Mouse (Mus musculus): ENCODE results near the gene Des. TPM values are rescaled to one million over a fixed set of nuclear protein-coding genes. Genes with fewer than 3 reads are reported as not detected.

Des gene
- polyA plus RNA-seq (2015; fragmentation: Illumina TruSeq; extraction: RNeasy Lipid Tissue Mini Kit (QIAGEN cat#74804); ENCODE audit: low read depth, low replicate concordance) = 2.4 TPM

GRCm38 (mm10) chr1:75360112-75361031, at the start of gene Des:
TSS of gene Des (plus strand) at chr1:75360329.

DNA sequence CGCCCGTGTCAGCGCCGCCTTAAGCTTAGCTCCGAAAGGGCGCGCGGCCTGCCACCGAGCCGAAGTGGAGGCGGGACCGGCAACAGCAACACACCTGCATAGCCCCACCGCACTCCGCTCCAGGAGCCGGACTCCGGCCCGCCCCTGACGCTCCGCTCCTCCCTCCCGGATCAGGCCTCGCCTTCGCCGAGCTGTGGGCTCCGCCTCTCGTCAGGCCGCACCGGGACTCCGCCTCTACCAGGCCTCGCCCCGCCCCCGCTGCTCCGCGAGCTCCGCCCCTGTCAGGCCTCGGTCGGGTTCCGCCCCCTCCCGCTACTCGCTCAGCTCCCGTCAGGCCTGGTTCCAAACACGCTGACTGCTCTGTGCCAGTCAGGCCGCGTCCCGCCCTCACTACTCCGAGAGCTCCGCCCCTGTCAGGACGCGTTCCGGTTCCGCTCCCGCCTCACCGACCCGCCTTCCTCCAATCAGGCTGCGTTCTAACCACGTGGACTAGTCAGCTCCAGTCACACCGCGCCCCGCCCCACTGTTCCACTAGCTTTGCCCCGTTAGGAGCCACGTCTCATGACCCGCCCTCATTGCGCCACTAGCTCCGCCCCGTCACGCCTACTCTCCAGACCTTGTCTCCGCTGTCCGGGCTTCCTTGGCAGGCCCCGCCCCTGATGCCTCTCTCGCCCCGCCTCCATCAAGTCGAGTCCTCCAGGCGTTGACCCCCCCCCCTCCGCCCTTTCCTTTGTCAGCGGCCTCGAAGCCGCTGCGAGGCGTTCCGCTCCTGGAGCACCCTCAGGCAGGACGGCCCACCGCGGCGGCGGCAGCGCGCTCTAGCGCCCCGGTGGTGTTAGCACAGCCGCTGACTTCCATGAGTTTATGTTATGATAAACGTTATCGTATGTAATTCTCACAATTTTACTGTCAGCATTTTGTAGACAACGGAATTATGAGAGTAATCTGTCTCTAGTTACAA, 42.6 kb upstream of the Des start, which contains the start of gene Dnpep:
Dnpep (minus strand) TSS at position 750 of the 961 bp plus-strand sequence.

DNA sequence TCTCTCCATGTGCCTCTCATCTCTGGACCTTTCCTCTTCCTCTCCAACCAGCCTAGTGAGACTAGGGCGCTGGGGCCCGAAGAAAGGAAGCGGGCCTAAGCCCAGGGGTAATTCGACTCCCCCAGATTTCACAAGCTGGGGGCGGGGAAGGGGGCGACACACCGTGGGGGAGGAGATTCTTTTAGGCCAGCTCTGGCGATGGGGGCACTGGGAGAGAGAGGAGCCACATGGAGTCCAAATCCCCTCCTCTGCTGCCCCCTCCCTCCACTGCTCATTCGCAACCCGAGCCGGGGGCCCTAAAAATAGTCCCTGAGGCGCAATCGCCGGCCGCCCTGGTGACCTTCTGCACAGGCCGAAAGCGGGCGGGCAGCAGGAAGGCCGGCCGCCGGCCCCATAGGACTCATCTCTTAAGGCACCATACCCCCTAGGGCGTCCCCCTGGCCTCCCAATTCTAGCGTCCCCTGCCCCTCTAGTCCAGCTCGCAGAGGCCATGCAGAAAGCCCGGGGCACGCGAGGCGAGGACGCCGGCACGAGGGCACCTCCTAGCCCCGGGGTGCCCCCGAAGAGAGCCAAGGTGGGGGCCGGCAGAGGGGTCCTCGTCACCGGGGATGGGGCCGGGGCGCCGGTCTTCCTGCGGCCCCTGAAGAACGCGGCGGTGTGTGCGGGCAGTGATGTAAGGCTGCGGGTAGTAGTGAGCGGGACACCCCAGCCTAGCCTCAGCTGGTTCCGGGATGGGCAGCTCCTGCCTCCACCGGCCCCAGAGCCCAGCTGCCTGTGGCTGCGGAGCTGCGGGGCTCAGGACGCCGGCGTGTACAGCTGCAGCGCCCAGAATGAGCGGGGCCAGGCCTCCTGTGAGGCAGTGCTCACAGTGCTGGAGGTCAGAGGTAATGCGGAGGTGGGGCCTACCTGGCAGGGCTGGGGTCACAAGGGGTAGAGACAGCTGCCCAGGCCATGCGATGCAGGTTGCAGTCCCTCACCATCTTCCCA, 15.1 kb downstream of the Des start, which contains the start of gene Speg:
Speg (plus strand) TSS at position 348 of the 987 bp plus-strand sequence.

Other genes starting within 250 kb of the Des start
- gene Nhej1, start 235.1 kb upstream of the Des start, polyA plus RNA-seq (2015; fragmentation: Illumina TruSeq; extraction: RNeasy Lipid Tissue Mini Kit (QIAGEN cat#74804); ENCODE audit: low read depth, low replicate concordance) = 2.9 TPM
- gene Slc23a3, start 226.4 kb upstream of the Des start, polyA plus RNA-seq (2015; fragmentation: Illumina TruSeq; extraction: RNeasy Lipid Tissue Mini Kit (QIAGEN cat#74804); ENCODE audit: low read depth, low replicate concordance) = 1.2 TPM
- gene Cnppd1, start 217.6 kb upstream of the Des start, polyA plus RNA-seq (2015; fragmentation: Illumina TruSeq; extraction: RNeasy Lipid Tissue Mini Kit (QIAGEN cat#74804); ENCODE audit: low read depth, low replicate concordance) = 32.5 TPM
- 177 TPM for gene Retreg2, start 217.6 kb upstream of the Des start, polyA plus RNA-seq (2015; fragmentation: Illumina TruSeq; extraction: RNeasy Lipid Tissue Mini Kit (QIAGEN cat#74804); ENCODE audit: low read depth, low replicate concordance)
- 38.9 TPM for gene Zfand2b, start 191.7 kb upstream of the Des start, polyA plus RNA-seq (2015; fragmentation: Illumina TruSeq; extraction: RNeasy Lipid Tissue Mini Kit (QIAGEN cat#74804); ENCODE audit: low read depth, low replicate concordance)
- 16.0 TPM for gene Abcb6, start 179.9 kb upstream of the Des start, polyA plus RNA-seq (2015; fragmentation: Illumina TruSeq; extraction: RNeasy Lipid Tissue Mini Kit (QIAGEN cat#74804); ENCODE audit: low read depth, low replicate concordance)
- gene Ankzf1, start 168.2 kb upstream of the Des start, polyA plus RNA-seq (2015; fragmentation: Illumina TruSeq; extraction: RNeasy Lipid Tissue Mini Kit (QIAGEN cat#74804); ENCODE audit: low read depth, low replicate concordance) = 23.9 TPM
- 87.2 TPM for gene Atg9a, start 168.1 kb upstream of the Des start, polyA plus RNA-seq (2015; fragmentation: Illumina TruSeq; extraction: RNeasy Lipid Tissue Mini Kit (QIAGEN cat#74804); ENCODE audit: low read depth, low replicate concordance)
- 9.7 TPM for gene Glb1l, start 149.5 kb upstream of the Des start, polyA plus RNA-seq (2015; fragmentation: Illumina TruSeq; extraction: RNeasy Lipid Tissue Mini Kit (QIAGEN cat#74804); ENCODE audit: low read depth, low replicate concordance)
- gene Stk16, start 149.5 kb upstream of the Des start, polyA plus RNA-seq (2015; fragmentation: Illumina TruSeq; extraction: RNeasy Lipid Tissue Mini Kit (QIAGEN cat#74804); ENCODE audit: low read depth, low replicate concordance) = 131 TPM
- 815 TPM for gene Tuba4a, start 140.5 kb upstream of the Des start, polyA plus RNA-seq (2015; fragmentation: Illumina TruSeq; extraction: RNeasy Lipid Tissue Mini Kit (QIAGEN cat#74804); ENCODE audit: low read depth, low replicate concordance)
- not detected for gene A630095N17Rik, start 128.2 kb upstream of the Des start, polyA plus RNA-seq (2015; fragmentation: Illumina TruSeq; extraction: RNeasy Lipid Tissue Mini Kit (QIAGEN cat#74804); ENCODE audit: low read depth, low replicate concordance)
- 126 TPM for gene Dnajb2, start 123.9 kb upstream of the Des start, polyA plus RNA-seq (2015; fragmentation: Illumina TruSeq; extraction: RNeasy Lipid Tissue Mini Kit (QIAGEN cat#74804); ENCODE audit: low read depth, low replicate concordance)
- 334 TPM for gene Ptprn, start 95.8 kb upstream of the Des start, polyA plus RNA-seq (2015; fragmentation: Illumina TruSeq; extraction: RNeasy Lipid Tissue Mini Kit (QIAGEN cat#74804); ENCODE audit: low read depth, low replicate concordance)
- gene Resp18, start 81.9 kb upstream of the Des start, polyA plus RNA-seq (2015; fragmentation: Illumina TruSeq; extraction: RNeasy Lipid Tissue Mini Kit (QIAGEN cat#74804); ENCODE audit: low read depth, low replicate concordance) = 298 TPM
- 71.3 TPM for gene Dnpep, start 42.3 kb upstream of the Des start, polyA plus RNA-seq (2015; fragmentation: Illumina TruSeq; extraction: RNeasy Lipid Tissue Mini Kit (QIAGEN cat#74804); ENCODE audit: low read depth, low replicate concordance)
- gene Speg, start 15.0 kb downstream of the Des start, polyA plus RNA-seq (2015; fragmentation: Illumina TruSeq; extraction: RNeasy Lipid Tissue Mini Kit (QIAGEN cat#74804); ENCODE audit: low read depth, low replicate concordance) = 92.7 TPM
- gene Gmppa, start 75.6 kb downstream of the Des start, polyA plus RNA-seq (2015; fragmentation: Illumina TruSeq; extraction: RNeasy Lipid Tissue Mini Kit (QIAGEN cat#74804); ENCODE audit: low read depth, low replicate concordance) = 61.1 TPM
- gene Asic4, start 90.1 kb downstream of the Des start, polyA plus RNA-seq (2015; fragmentation: Illumina TruSeq; extraction: RNeasy Lipid Tissue Mini Kit (QIAGEN cat#74804); ENCODE audit: low read depth, low replicate concordance) = 22.7 TPM
- 55.1 TPM for gene Chpf, start 119.0 kb downstream of the Des start, polyA plus RNA-seq (2015; fragmentation: Illumina TruSeq; extraction: RNeasy Lipid Tissue Mini Kit (QIAGEN cat#74804); ENCODE audit: low read depth, low replicate concordance)
- 55.6 TPM for gene Tmem198, start 119.2 kb downstream of the Des start, polyA plus RNA-seq (2015; fragmentation: Illumina TruSeq; extraction: RNeasy Lipid Tissue Mini Kit (QIAGEN cat#74804); ENCODE audit: low read depth, low replicate concordance)
- gene Obsl1, start 146.1 kb downstream of the Des start, polyA plus RNA-seq (2015; fragmentation: Illumina TruSeq; extraction: RNeasy Lipid Tissue Mini Kit (QIAGEN cat#74804); ENCODE audit: low read depth, low replicate concordance) = 14.5 TPM
- 24.9 TPM for gene Inha, start 146.7 kb downstream of the Des start, polyA plus RNA-seq (2015; fragmentation: Illumina TruSeq; extraction: RNeasy Lipid Tissue Mini Kit (QIAGEN cat#74804); ENCODE audit: low read depth, low replicate concordance)
- gene Stk11ip, start 161.2 kb downstream of the Des start, polyA plus RNA-seq (2015; fragmentation: Illumina TruSeq; extraction: RNeasy Lipid Tissue Mini Kit (QIAGEN cat#74804); ENCODE audit: low read depth, low replicate concordance) = 21.0 TPM
- gene Slc4a3, start 185.9 kb downstream of the Des start, polyA plus RNA-seq (2015; fragmentation: Illumina TruSeq; extraction: RNeasy Lipid Tissue Mini Kit (QIAGEN cat#74804); ENCODE audit: low read depth, low replicate concordance) = 76.2 TPM